Mouse (Mus musculus): ENCODE measurements around the gene Usb1. TPM values are rescaled to one million over a fixed set of nuclear protein-coding genes. Genes with fewer than 3 reads are reported as not detected.

The Usb1 gene
- polyA plus RNA-seq, 1 experiment from 2014 or later, result 39.6 TPM

DNA sequence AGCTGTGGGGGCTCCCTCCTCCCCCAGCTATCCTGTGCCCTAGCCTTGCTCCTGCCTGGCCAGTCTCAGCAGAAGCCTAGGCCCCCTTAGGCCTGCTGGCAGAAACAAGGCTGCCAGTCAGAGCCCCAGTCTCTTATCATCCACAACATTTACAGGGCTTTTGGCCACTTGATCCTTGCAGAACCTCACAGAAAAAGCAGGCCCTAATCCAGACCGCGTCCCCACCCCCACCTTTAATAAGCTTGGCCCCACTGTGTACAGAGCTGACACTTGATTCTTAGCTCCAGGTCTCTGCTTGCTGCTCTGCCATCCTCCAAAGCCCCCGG is 28.9 kb downstream of the Usb1 start:
- H3K27ac ChIP-seq (ENCODE audit: low read length), result peak overlapping the region; percentile 54
- no peaks in the 10 kb centered on the region for H3K27me3 ChIP-seq (ENCODE audit: control insufficient read depth, insufficient read depth, low read depth, low read length)
- H3K4me2 ChIP-seq (ENCODE audit: low read depth, low read length), result no peak overlapping the region
- ATAC-seq (ENCODE audit: low read depth), result no peak
- no peaks in the 10 kb centered on the region for H3K9me3 ChIP-seq (ENCODE audit: control insufficient read depth, low read length)
- WGBS, result 54% methylated on average over 3 of the region's 3 CpGs
- H3K36me3 ChIP-seq (ENCODE audit: control insufficient read depth, insufficient read depth, low read length), result no peaks in the 10 kb centered on the region
- H3K4me1 ChIP-seq (replicated peaks; ENCODE audit: control insufficient read depth, insufficient read depth, low read length), result peaks cover 34% of the 10 kb centered on the region
- no peak overlapping the region for H3K4me3 ChIP-seq (ENCODE audit: low read length)
- no peak overlapping the region; the same call in 1 of the 2 replicates for H3K9ac ChIP-seq (ENCODE audit: low read length)

DNA sequence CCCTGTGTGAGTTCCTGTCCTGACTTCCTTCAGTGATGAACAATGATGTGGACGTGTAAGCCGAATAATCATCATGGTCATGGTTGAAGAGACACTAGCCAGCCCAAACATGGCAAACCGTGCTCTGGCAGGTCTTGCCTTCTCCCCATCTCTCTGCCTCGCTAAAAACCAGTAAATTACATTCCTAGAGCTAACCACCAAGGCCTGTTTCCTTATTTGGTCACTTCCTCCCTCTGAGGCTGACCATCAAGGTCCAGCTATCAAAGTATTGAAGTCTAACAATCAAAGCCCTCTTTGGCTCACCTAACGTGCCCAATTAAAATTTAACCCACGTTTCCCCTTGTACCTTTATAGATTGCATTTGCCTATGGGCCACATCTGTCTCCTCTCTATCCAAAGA is 30.2 kb downstream of the Usb1 start:
- ATAC-seq (ENCODE audit: low read depth), result no peak
- Histone ChIP-seq H3K27me3 (ENCODE audit: control insufficient read depth, insufficient read depth, low read depth, low read length) (no peaks in the 10 kb centered on the region), H3K4me2 (ENCODE audit: low read depth, low read length) (no peak overlapping the region), H3K27ac (ENCODE audit: low read length) (no peak overlapping the region), H3K9ac (ENCODE audit: low read length) (no peak overlapping the region), H3K9me3 (ENCODE audit: control insufficient read depth, low read length) (no peaks in the 10 kb centered on the region), H3K4me1 (replicated peaks; ENCODE audit: control insufficient read depth, insufficient read depth, low read length) (peaks cover 31% of the 10 kb centered on the region), H3K36me3 (ENCODE audit: control insufficient read depth, insufficient read depth, low read length) (no peaks in the 10 kb centered on the region), H3K4me3 (ENCODE audit: low read length) (no peak overlapping the region)
- WGBS, result 59% methylated on average over 6 of the region's 6 CpGs

DNA sequence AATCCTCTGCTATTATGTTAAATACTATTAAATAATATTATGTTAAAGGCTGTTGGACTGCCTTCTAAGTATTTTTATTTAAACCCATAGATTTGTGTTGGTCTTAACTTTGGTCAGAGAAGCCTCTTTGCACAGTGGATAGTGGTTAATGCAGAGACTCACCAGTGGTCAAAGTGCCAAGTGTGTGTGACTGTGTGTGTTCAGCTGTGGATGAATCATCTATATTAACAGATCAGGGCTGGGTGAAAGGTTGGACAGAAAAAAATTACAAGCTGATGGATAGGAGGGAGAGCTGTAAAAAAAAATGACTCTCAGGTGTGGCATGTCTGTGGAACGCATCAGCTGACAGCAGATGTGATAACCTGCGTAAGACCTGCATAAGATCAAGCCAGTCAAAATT is 31.8 kb downstream of the Usb1 start:
- WGBS, result 90% methylated on average over 2 of the region's 2 CpGs
- Histone ChIP-seq H3K4me1 (replicated peaks; ENCODE audit: control insufficient read depth, insufficient read depth, low read length) (peaks cover 22% of the 10 kb centered on the region), H3K4me2 (ENCODE audit: low read depth, low read length) (no peak overlapping the region), H3K9ac (ENCODE audit: low read length) (no peak overlapping the region), H3K4me3 (ENCODE audit: low read length) (no peak overlapping the region), H3K36me3 (ENCODE audit: control insufficient read depth, insufficient read depth, low read length) (no peaks in the 10 kb centered on the region), H3K27me3 (ENCODE audit: control insufficient read depth, insufficient read depth, low read depth, low read length) (no peaks in the 10 kb centered on the region), H3K9me3 (ENCODE audit: control insufficient read depth, low read length) (no peaks in the 10 kb centered on the region), H3K27ac (ENCODE audit: low read length) (no peak overlapping the region)
- no peak for ATAC-seq (ENCODE audit: low read depth)

DNA sequence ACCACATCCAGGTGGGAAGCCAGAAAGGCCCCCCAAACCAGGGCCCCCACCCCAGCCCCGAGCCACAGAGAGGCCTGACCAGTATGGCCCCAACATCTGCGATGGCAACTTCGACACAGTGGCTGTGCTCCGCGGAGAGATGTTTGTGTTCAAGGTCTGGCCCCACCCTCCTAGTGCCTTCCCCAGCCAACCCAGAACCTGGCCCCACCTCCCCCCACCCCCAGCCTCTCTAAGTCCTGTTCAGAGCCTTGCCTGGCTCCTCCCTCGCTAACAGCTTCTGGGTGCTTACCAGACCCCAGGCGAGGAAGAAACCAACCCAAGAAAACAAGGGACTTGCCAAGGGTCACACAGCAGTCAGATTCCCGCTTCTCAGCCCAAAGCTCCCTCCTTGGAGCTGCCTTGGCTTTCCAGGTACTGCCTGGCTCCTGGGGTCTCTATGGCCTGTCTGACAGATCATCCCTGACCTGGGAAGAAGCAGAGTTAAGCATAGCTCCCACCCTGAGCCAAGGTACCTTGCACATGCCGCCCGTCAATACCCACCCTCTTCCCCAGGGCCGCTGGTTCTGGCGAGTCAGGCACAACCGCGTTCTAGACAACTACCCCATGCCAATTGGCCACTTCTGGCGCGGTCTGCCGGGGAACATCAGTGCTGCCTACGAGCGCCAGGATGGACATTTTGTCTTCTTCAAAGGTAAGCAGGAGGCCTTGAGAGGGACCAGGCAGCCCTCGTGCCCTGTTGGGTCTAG is 37.7 kb downstream of the Usb1 start:
- peaks cover 6% of the 10 kb centered on the region for H3K36me3 ChIP-seq (ENCODE audit: control insufficient read depth, insufficient read depth, low read length)
- peaks cover 7% of the 10 kb centered on the region for H3K4me1 ChIP-seq (replicated peaks; ENCODE audit: control insufficient read depth, insufficient read depth, low read length)
- no peak overlapping the region for H3K27ac ChIP-seq (ENCODE audit: low read length)
- ATAC-seq (ENCODE audit: low read depth), result peak; percentile 81
- WGBS, result 49% methylated on average over 20 of the region's 20 CpGs
- H3K9ac ChIP-seq (ENCODE audit: low read length), result peak overlapping the region; percentile 60; the same call in 1 of the 2 replicates
- H3K4me2 ChIP-seq (ENCODE audit: low read depth, low read length), result peak overlapping the region; percentile 46
- H3K4me3 ChIP-seq (ENCODE audit: low read length), result peak overlapping the region; percentile 18; the same call in 1 of the 2 replicates
- H3K27me3 ChIP-seq (ENCODE audit: control insufficient read depth, insufficient read depth, low read depth, low read length), result no peaks in the 10 kb centered on the region
- no peaks in the 10 kb centered on the region for H3K9me3 ChIP-seq (ENCODE audit: control insufficient read depth, low read length)

DNA sequence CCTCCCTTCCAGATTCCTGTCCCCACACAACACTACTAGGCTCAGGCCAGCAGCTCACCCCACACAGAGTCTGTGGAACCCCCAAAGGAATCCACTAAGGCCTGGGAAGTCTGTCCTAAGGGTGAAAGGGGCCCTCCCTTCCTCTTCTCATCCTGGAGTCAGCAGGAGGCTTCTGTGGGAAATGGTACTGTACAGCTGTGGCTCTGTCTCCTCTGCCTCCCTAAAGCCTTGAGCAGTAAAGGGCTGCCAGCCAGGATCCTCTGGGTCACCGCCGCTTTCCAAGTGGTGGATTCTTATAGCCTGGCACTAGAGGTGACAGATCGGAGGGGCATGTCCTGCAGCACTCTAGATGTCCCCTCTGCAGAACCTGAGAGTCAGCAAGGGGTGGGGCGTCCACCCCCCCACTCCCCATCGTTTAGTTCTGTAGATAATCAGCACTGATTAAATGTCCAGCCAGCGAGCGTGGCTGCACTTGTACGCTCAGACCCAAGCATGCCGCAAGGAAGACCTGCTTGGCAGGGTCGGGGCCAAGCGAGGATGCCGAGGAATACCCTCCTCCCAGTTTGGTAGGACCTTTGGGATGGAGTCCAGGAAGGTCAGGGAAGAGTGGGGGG is 41.4 kb downstream of the Usb1 start:
- H3K4me1 ChIP-seq (replicated peaks; ENCODE audit: control insufficient read depth, insufficient read depth, low read length), result peaks cover 22% of the 10 kb centered on the region
- no peak for ATAC-seq (ENCODE audit: low read depth)
- WGBS, result 57% methylated on average over 12 of the region's 12 CpGs
- no peak overlapping the region for H3K27ac ChIP-seq (ENCODE audit: low read length)
- H3K9ac ChIP-seq (ENCODE audit: low read length), result no peak overlapping the region
- H3K36me3 ChIP-seq (ENCODE audit: control insufficient read depth, insufficient read depth, low read length), result peaks cover 6% of the 10 kb centered on the region
- no peak overlapping the region for H3K4me2 ChIP-seq (ENCODE audit: low read depth, low read length)
- no peak overlapping the region for H3K4me3 ChIP-seq (ENCODE audit: low read length)
- no peaks in the 10 kb centered on the region for H3K9me3 ChIP-seq (ENCODE audit: control insufficient read depth, low read length)
- no peaks in the 10 kb centered on the region for H3K27me3 ChIP-seq (ENCODE audit: control insufficient read depth, insufficient read depth, low read depth, low read length)

DNA sequence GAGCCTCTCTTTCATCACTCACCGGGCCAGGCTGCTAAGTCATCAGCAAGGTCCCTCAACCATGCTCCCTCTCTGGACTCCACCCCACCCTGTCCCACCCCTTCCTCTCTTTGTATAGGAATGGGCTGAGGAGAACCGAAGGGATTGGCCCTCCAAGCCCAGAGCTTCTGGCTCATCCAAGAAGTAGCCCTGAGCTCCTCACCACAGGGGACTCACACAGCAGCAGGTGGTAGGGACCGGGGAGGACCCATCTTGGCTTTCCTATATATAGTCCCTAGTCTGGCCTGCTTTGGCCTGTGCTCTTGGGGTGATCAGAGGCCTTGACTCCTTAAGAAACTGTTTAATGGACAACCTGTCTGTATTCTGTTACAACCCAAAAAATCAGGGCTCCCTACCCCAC is 42.3 kb downstream of the Usb1 start:
- Histone ChIP-seq H3K9ac (ENCODE audit: low read length) (no peak overlapping the region), H3K4me2 (ENCODE audit: low read depth, low read length) (no peak overlapping the region), H3K4me1 (replicated peaks; ENCODE audit: control insufficient read depth, insufficient read depth, low read length) (peaks cover 20% of the 10 kb centered on the region), H3K9me3 (ENCODE audit: control insufficient read depth, low read length) (no peaks in the 10 kb centered on the region), H3K27ac (ENCODE audit: low read length) (no peak overlapping the region), H3K4me3 (ENCODE audit: low read length) (no peak overlapping the region), H3K27me3 (ENCODE audit: control insufficient read depth, insufficient read depth, low read depth, low read length) (no peaks in the 10 kb centered on the region), H3K36me3 (ENCODE audit: control insufficient read depth, insufficient read depth, low read length) (peaks cover 6% of the 10 kb centered on the region)
- WGBS, result 83% methylated on average over 3 of the region's 3 CpGs
- no peak for ATAC-seq (ENCODE audit: low read depth)

DNA sequence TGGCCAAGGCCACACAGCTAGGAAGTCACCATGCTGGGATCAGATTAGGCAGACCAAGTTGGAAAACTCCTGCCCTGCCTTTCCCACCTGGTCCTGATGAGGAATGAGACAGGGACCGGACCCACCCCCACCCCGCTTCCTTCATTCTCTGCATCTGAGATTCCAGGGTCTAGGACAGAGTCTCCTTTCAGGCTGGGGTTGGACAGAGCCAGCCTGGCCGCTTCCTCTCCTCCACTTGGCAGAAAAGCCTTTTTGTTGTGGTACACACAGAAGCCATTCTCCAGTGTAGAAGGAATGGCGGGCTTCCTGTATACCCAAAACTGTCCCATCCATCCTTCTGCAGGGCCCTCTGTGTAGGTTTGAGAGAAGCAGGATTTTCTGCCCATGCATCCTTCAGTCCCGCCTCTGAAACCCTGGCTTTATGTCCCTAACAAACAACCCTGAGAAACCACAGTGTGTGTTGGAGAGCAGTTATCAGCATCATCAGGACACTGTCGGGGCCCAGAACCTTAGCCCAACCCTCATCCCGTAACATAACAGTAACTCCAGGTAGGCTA is 43.4 kb downstream of the Usb1 start:
- no peak overlapping the region for H3K4me3 ChIP-seq (ENCODE audit: low read length)
- H3K4me2 ChIP-seq (ENCODE audit: low read depth, low read length), result no peak overlapping the region
- WGBS, result 78% methylated on average over 7 of the region's 7 CpGs
- H3K27ac ChIP-seq (ENCODE audit: low read length), result no peak overlapping the region
- no peaks in the 10 kb centered on the region for H3K27me3 ChIP-seq (ENCODE audit: control insufficient read depth, insufficient read depth, low read depth, low read length)
- H3K36me3 ChIP-seq (ENCODE audit: control insufficient read depth, insufficient read depth, low read length), result peaks cover 6% of the 10 kb centered on the region
- H3K9me3 ChIP-seq (ENCODE audit: control insufficient read depth, low read length), result no peaks in the 10 kb centered on the region
- H3K4me1 ChIP-seq (replicated peaks; ENCODE audit: control insufficient read depth, insufficient read depth, low read length), result peaks cover 16% of the 10 kb centered on the region
- H3K9ac ChIP-seq (ENCODE audit: low read length), result no peak overlapping the region
- ATAC-seq (ENCODE audit: low read depth), result no peak

DNA sequence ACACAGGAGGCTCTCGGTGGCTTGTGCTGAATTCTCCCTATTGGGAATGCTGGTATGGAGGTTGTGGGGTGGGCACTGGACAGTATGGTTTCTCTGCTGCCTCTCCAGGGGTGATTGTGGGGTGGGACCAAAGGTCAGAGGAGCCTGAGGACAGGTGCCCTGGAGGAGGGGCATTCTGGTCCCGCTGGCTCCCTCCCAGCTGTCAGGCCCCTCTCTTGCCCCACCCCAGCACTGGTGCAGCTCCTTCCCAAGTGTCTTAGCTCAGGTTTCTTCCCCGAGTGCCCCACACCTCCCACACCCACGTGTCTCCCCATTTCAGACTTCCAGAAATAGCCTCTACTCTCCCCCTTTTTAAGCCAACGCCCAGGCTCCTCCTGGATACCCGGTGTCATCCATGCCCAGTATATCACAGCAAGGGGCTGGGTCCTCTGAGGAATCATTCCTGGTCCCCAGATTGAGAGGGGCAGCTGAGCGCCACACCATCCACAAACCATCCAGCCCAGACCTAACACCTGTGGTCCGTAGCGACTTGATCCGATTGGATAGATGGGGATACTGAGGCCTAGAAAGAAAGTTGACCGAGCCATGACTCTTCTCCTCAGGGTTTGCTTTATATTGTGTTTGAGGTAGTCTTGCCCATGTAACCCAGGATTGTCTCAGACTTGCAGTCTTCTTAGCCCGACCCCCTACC is 44.4 kb downstream of the Usb1 start:
- Histone ChIP-seq H3K4me3 (ENCODE audit: low read length) (no peak overlapping the region), H3K27ac (ENCODE audit: low read length) (no peak overlapping the region), H3K4me2 (ENCODE audit: low read depth, low read length) (no peak overlapping the region), H3K4me1 (replicated peaks; ENCODE audit: control insufficient read depth, insufficient read depth, low read length) (peaks cover 16% of the 10 kb centered on the region), H3K9me3 (ENCODE audit: control insufficient read depth, low read length) (no peaks in the 10 kb centered on the region), H3K36me3 (ENCODE audit: control insufficient read depth, insufficient read depth, low read length) (peaks cover 4% of the 10 kb centered on the region), H3K27me3 (ENCODE audit: control insufficient read depth, insufficient read depth, low read depth, low read length) (no peaks in the 10 kb centered on the region), H3K9ac (ENCODE audit: low read length) (no peak overlapping the region)
- 73% methylated on average over 12 of the region's 12 CpGs for WGBS
- no peak for ATAC-seq (ENCODE audit: low read depth)

DNA sequence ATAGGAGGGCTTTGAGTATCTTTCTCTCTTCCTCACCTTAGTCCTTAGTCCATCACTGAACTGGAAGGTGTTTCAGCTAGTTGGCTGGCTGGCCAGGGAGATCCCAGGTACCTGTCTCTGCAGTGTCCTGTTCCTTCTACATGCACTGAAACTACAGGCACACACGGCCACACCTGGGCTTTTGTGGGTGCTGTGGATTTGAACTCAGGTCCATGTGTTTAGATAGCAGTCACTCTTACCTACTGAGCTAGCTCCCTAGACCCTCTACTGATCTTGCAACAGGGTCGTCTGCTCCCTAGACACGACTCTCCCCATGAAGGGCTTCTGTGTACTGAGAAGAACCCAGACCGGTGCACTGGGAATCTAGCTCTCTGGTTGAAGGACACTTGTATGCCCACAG is 45.0 kb downstream of the Usb1 start:
- WGBS, result 46% methylated on average over 4 of the region's 4 CpGs
- peaks cover 16% of the 10 kb centered on the region for H3K4me1 ChIP-seq (replicated peaks; ENCODE audit: control insufficient read depth, insufficient read depth, low read length)
- no peak overlapping the region for H3K4me3 ChIP-seq (ENCODE audit: low read length)
- no peaks in the 10 kb centered on the region for H3K27me3 ChIP-seq (ENCODE audit: control insufficient read depth, insufficient read depth, low read depth, low read length)
- H3K9me3 ChIP-seq (ENCODE audit: control insufficient read depth, low read length), result no peaks in the 10 kb centered on the region
- no peak overlapping the region for H3K9ac ChIP-seq (ENCODE audit: low read length)
- H3K27ac ChIP-seq (ENCODE audit: low read length), result peak overlapping the region; percentile 89
- no peak for ATAC-seq (ENCODE audit: low read depth)
- no peak overlapping the region for H3K4me2 ChIP-seq (ENCODE audit: low read depth, low read length)
- H3K36me3 ChIP-seq (ENCODE audit: control insufficient read depth, insufficient read depth, low read length), result peaks cover 2% of the 10 kb centered on the region
